Mouse (Mus musculus): ENCODE data around the gene Pax9.

The Pax9 gene

GRCm38 (mm10) chr12:56697011-56697740 lies 5.6 kb downstream of the Pax9 start:
- no peak for DNase-seq (ENCODE audit: low spot score in 2 of 2)

- no peak for DNase-seq (ENCODE audit: low spot score in 2 of 2)
These were observed 6.2 kb downstream of the Pax9 start for GRCm38 (mm10) chr12:56697785-56698184.

- DNase-seq (ENCODE audit: low spot score in 2 of 2): no peak
These were observed 6.8 kb downstream of the Pax9 start for GRCm38 (mm10) chr12:56698191-56698980.

DNA sequence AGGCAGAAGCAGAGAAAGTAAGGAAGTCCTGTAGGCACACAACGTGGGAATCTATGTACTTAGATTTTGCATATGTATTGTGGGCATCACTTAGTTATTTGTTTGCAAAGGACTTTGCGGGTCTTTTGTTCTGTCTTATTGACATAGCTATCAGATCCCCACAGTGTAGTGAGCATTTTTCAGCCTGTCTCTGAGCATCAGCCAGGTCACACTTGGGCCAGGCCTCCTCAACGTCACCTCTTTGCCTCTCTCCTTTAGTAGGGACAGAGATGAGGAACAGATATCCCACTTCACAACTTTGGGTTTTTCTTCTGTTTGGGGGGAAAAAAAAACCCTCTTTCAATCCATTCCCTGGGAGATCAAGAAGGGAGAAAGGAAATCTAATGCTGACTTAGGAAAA lies 7.8 kb downstream of the Pax9 start:
- no peak for DNase-seq (ENCODE audit: low spot score in 2 of 2)

GRCm38 (mm10) chr12:56699915-56700900 lies 8.6 kb downstream of the Pax9 start:
- DNase-seq (ENCODE audit: low spot score in 2 of 2): peak in 1 of 2 experiments; percentile 55

GRCm38 (mm10) chr12:56701004-56701403 lies 9.4 kb downstream of the Pax9 start:
- DNase-seq (ENCODE audit: low spot score in 2 of 2): no peak

DNA sequence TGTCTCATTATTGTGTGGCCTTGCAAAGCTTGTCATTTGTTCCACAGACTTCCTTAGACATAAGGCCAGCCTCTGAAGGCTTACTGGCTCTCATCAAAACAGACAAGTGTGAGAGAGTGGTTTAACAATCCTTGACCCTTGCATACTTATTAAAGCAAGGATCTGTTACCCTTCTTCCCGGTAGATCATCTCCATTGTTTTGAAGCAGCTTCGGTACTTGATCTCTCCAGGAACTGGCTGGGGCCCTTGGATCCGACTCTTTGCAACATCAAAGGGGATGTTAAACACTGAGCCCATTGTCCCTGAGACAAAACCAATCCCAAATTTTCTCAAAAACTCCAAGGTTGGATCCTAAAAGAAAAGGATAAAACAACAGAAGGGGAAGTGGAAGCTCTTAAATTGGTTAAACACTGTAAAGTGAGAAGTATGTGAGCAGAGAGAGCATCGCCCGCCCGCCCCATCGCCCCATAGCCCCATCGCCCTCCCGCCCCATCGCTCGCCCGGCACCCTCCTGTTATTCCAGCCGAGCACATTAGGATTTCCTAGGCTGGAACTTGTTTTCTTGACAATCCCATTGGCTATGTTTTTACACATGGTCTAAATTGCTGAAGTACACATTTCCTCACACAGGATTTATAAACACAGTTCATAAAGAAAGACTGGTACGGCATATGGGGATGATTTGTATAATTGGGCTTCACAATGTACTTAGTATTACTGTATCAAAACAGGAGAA lies 26.6 kb downstream of the Pax9 start:
- no peak for DNase-seq (ENCODE audit: low spot score in 2 of 2)

GRCm38 (mm10) chr12:56718707-56719051 lies 27.1 kb downstream of the Pax9 start:
- DNase-seq (ENCODE audit: low spot score in 2 of 2): no peak

DNA sequence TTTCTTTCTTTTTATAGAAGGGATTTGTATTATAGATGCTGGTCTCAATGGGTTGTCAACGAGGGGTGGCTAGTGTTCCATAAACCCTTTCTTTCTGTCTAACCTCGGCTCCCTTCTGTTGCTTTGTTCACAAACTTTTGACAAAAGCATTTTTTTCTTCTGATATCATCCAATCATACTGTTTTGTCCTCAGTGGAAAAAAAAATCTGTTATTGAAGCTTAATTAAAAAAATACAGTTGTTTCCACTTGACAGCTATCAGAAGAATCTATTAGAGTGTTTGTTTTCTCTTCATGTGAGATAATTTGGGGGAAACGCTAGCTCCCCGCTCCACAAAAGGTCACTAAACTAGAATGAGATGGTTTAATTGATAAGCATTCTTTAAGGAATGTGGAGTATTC lies 36.1 kb downstream of the Pax9 start:
- DNase-seq (ENCODE audit: low spot score in 2 of 2): no peak

GRCm38 (mm10) chr12:56737104-56737503 lies 45.5 kb downstream of the Pax9 start:
- no peak for DNase-seq (ENCODE audit: low spot score in 2 of 2)

All from spleen, postnatal 4 days (tissue).